Mouse (Mus musculus): Measurements from ENCODE around the gene Arl4d.
"Not testable (repeated sequence)": the region's sequence is repeated elsewhere in the genome, so short reads cannot be mapped to it uniquely, and the experiment has no call there.

DNA sequence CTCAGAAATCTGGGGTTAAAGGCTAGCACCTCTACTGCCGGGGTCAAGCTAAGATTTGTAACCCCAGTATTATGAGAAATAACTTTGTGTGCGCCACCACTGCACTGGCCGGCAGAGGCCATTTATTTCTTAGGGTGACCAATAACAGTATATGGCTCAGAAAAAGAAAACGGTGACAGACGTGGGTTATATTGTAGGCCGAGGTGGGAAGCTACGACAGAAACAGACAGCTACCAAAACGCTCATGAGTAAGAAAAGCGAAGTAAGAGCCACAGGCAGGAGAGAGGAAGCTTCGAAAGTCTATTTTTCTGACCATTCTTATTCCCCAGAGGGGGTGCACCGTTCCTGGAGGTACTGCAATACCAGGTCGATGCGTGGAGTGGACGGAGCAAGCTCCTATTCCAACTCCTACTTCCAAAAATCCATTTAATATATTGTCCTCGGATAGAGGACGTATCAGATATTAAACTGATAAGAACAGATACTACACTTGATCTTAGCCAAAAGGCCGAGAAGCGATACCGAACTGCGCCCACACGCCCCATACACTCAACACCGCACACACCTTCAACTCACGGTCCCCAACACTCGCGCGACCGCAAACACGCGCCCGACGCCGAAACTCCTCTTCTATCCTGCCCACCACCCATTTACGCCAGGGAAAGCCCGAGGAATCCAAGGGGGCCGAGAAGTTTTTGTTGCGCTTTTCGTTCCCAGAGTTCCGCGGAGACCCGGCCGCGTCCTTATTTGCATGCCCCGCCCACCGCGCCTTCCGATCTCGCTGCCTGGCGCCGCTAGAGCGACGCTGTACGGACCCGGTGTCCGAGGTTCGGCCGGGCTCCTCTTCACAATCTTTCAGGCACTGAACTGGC, 19.7 kb upstream of the Arl4d start:
- peak; percentile 35; the same call in 1 of the 2 replicates for TF ChIP-seq POLR2A (IDR thresholded peaks at IDR 0.05; ENCODE audit: extremely low read depth, insufficient read depth, low read length)
- TF ChIP-seq CTCF (IDR thresholded peaks at IDR 0.05; ENCODE audit: low read depth, low read length) = not testable (repeated sequence)

Data from liver, adult 2 months (tissue).